Mouse (Mus musculus): ENCODE data around the gene Itfg1.

- no peak for TF ChIP-seq POLR2A (IDR thresholded peaks at IDR 0.05; ENCODE audit: insufficient read length, low read depth)
- TF ChIP-seq E2F4 (IDR thresholded peaks at IDR 0.05; ENCODE audit: insufficient read depth): no peak
Measured at GRCm38 (mm10) chr8:85860612-85861011, 19.9 kb upstream of the Itfg1 start.

All from myocyte (in vitro differentiated cells).